ENCODE assay signal across 8 mouse cellular contexts in genomic region chr17:8285056-8285455, GRCm38 (mm10). TPM values are rescaled to one million over a fixed set of nuclear protein-coding genes. Genes with fewer than 3 reads are reported as not detected.
A peak's percentile ranks its signal among the peaks of the same experiment; 100 is the strongest.
DNase-seq lines count a peak whose midpoint lies in the region; ATAC-seq lines count a peak whose summit lies in the region.

No protein-coding gene starts in this region.

- H3K4me2 ChIP-seq in lung, embryonic 16.5 days (ENCODE audit: low read depth, low read length), result peak overlapping the region; percentile 93
- H3K4me2 ChIP-seq in embryonic facial prominence, embryonic 15.5 days (replicated peaks), result peak overlapping the region; percentile 98
- peak overlapping the region; percentile 83 for H3K4me2 ChIP-seq in limb, embryonic 15.5 days
- peak overlapping the region; percentile 100; the same call in 1 of the 2 replicates for H3K4me2 ChIP-seq in stomach, embryonic 14.5 days (replicated peaks; ENCODE audit: low read depth, low read length)

- WGBS in lung, embryonic 16.5 days, result 24% methylated on average over 8 of the region's 8 CpGs
- WGBS in embryonic facial prominence, embryonic 15.5 days, result 47% methylated on average over 8 of the region's 8 CpGs
- 38% methylated on average over 8 of the region's 8 CpGs for WGBS in limb, embryonic 15.5 days
- WGBS in stomach, embryonic 14.5 days, result 33% methylated on average over 8 of the region's 8 CpGs

- no peaks in the 10 kb centered on the region for H3K36me3 ChIP-seq in lung, embryonic 16.5 days (ENCODE audit: control insufficient read depth, insufficient read depth, low read length)
- peaks cover 9% of the 10 kb centered on the region for H3K36me3 ChIP-seq in embryonic facial prominence, embryonic 15.5 days
- peaks cover 10% of the 10 kb centered on the region; the same call in 1 of the 2 replicates for H3K36me3 ChIP-seq in limb, embryonic 15.5 days
- H3K36me3 ChIP-seq in stomach, embryonic 14.5 days (ENCODE audit: control insufficient read depth, insufficient read depth, low read length), result no peaks in the 10 kb centered on the region; the same call in 1 of the 2 replicates

- H3K9me3 ChIP-seq in lung, embryonic 16.5 days (ENCODE audit: control insufficient read depth, low read length), result no peaks in the 10 kb centered on the region
- H3K9me3 ChIP-seq in embryonic facial prominence, embryonic 15.5 days (replicated peaks), result no peaks in the 10 kb centered on the region
- H3K9me3 ChIP-seq in limb, embryonic 15.5 days, result no peaks in the 10 kb centered on the region
- H3K9me3 ChIP-seq in stomach, embryonic 14.5 days (ENCODE audit: control insufficient read depth, low read depth, low read length), result no peaks in the 10 kb centered on the region

- H3K4me1 ChIP-seq in lung, embryonic 16.5 days (replicated peaks; ENCODE audit: control insufficient read depth, insufficient read depth, low read length), result peaks cover 4% of the 10 kb centered on the region; the same call in 1 of the 2 replicates
- H3K4me1 ChIP-seq in embryonic facial prominence, embryonic 15.5 days, result peaks cover 15% of the 10 kb centered on the region
- peaks cover 11% of the 10 kb centered on the region for H3K4me1 ChIP-seq in limb, embryonic 15.5 days
- H3K4me1 ChIP-seq in stomach, embryonic 14.5 days (ENCODE audit: control insufficient read depth, insufficient read depth, low read length), result 0 out of 2 replicates have a peak, but pooled peaks cover 3% of the 10 kb centered on the region

- DNase-seq in lung, postnatal 36 days, result no peak
- no peak for DNase-seq in ovary, postnatal 10 days (ENCODE audit: low spot score)
- no peak for DNase-seq in embryo, embryonic 11 days
- DNase-seq in cerebellum, adult 9-10 months, result no peak

- H3K9ac ChIP-seq in lung, embryonic 16.5 days (ENCODE audit: low read length), result 0 out of 2 replicates have a peak overlapping the region, but pooled peaks have one; percentile 92
- no peak overlapping the region for H3K9ac ChIP-seq in embryonic facial prominence, embryonic 15.5 days
- no peak overlapping the region for H3K9ac ChIP-seq in limb, embryonic 15.5 days
- H3K9ac ChIP-seq in stomach, embryonic 14.5 days (replicated peaks; ENCODE audit: low read depth, low read length), result no peak overlapping the region

- no peak overlapping the region for H3K27ac ChIP-seq in lung, embryonic 16.5 days (ENCODE audit: low read length)
- no peak overlapping the region for H3K27ac ChIP-seq in embryonic facial prominence, embryonic 15.5 days (replicated peaks)
- no peak overlapping the region for H3K27ac ChIP-seq in limb, embryonic 15.5 days
- no peak overlapping the region for H3K27ac ChIP-seq in stomach, embryonic 14.5 days (ENCODE audit: low read length)

- no peaks in the 10 kb centered on the region for H3K27me3 ChIP-seq in lung, embryonic 16.5 days (ENCODE audit: control insufficient read depth, insufficient read depth, low read depth, low read length)
- no peaks in the 10 kb centered on the region for H3K27me3 ChIP-seq in embryonic facial prominence, embryonic 15.5 days
- no peaks in the 10 kb centered on the region for H3K27me3 ChIP-seq in limb, embryonic 15.5 days
- H3K27me3 ChIP-seq in stomach, embryonic 14.5 days (ENCODE audit: control insufficient read depth, insufficient read depth, low read length), result no peaks in the 10 kb centered on the region

- H3K4me3 ChIP-seq in lung, embryonic 16.5 days (ENCODE audit: low read length), result peak overlapping the region; percentile 90; the same call in 1 of the 2 replicates
- peak overlapping the region; percentile 91 for H3K4me3 ChIP-seq in embryonic facial prominence, embryonic 15.5 days (replicated peaks)
- peak overlapping the region; percentile 83 for H3K4me3 ChIP-seq in limb, embryonic 15.5 days
- peak overlapping the region; percentile 87; the same call in 1 of the 2 replicates for H3K4me3 ChIP-seq in stomach, embryonic 14.5 days (ENCODE audit: low read depth, low read length)

- no peak for ATAC-seq in lung, embryonic 16.5 days (ENCODE audit: low read depth)
- no peak for ATAC-seq in embryonic facial prominence, embryonic 15.5 days (ENCODE audit: insufficient number of reproducible peaks, low FRiP score, low TSS enrichment, low read depth)
- ATAC-seq in limb, embryonic 15.5 days (ENCODE audit: insufficient number of reproducible peaks, low FRiP score, low TSS enrichment, low read depth), result no peak
- ATAC-seq in stomach, embryonic 14.5 days (ENCODE audit: insufficient number of reproducible peaks, insufficient read depth, low FRiP score, low read depth), result no peak

RNA-seq across cellular contexts. Expression of gene Mpc1, which starts 2.4 kb away (rescaled TPM):
- polyA plus RNA-seq in lung, embryonic 16.5 days (2015; fragmentation: Nextera tagmentation; extraction: Ambion mirVana), result 196 and 202 TPM in 2 replicates
- polyA plus RNA-seq in embryonic facial prominence, embryonic 15.5 days (2015; fragmentation: Nextera tagmentation; extraction: Ambion mirVana), result 159 and 161 TPM in 2 replicates
- 156 and 164 TPM in 2 replicates for polyA plus RNA-seq in limb, embryonic 15.5 days (2015; fragmentation: Nextera tagmentation; extraction: Ambion mirVana)
- polyA plus RNA-seq in stomach, embryonic 14.5 days (2014; fragmentation: Nextera tagmentation; extraction: Ambion mirVana), result 182 and 183 TPM in 2 replicates

RNA-seq across cellular contexts. Expression of gene Sft2d1, which starts 25.8 kb away (rescaled TPM):
- 78.9 and 83.6 TPM in 2 replicates for polyA plus RNA-seq in lung, embryonic 16.5 days (2015; fragmentation: Nextera tagmentation; extraction: Ambion mirVana)
- polyA plus RNA-seq in embryonic facial prominence, embryonic 15.5 days (2015; fragmentation: Nextera tagmentation; extraction: Ambion mirVana), result 60.6 and 72.1 TPM in 2 replicates
- 69.3 and 71.1 TPM in 2 replicates for polyA plus RNA-seq in limb, embryonic 15.5 days (2015; fragmentation: Nextera tagmentation; extraction: Ambion mirVana)
- polyA plus RNA-seq in stomach, embryonic 14.5 days (2014; fragmentation: Nextera tagmentation; extraction: Ambion mirVana), result 63.5 and 77.2 TPM in 2 replicates

RNA-seq across cellular contexts. Expression of gene Ccr6, which starts 49.2 kb away (rescaled TPM):
- 0.23 and 0.26 TPM in 2 replicates for polyA plus RNA-seq in lung, embryonic 16.5 days (2015; fragmentation: Nextera tagmentation; extraction: Ambion mirVana)
- 0.37 TPM in 1 of 2 replicates, not detected in the other for polyA plus RNA-seq in embryonic facial prominence, embryonic 15.5 days (2015; fragmentation: Nextera tagmentation; extraction: Ambion mirVana)
- not detected in 2 replicates for polyA plus RNA-seq in limb, embryonic 15.5 days (2015; fragmentation: Nextera tagmentation; extraction: Ambion mirVana)
- polyA plus RNA-seq in stomach, embryonic 14.5 days (2014; fragmentation: Nextera tagmentation; extraction: Ambion mirVana), result 0.46 and 0.71 TPM in 2 replicates

RNA-seq across cellular contexts. Expression of gene Prr18, which starts 52.2 kb away (rescaled TPM):
- polyA plus RNA-seq in lung, embryonic 16.5 days (2015; fragmentation: Nextera tagmentation; extraction: Ambion mirVana), result 1.5 and 1.6 TPM in 2 replicates
- 0.35 and 1.2 TPM in 2 replicates for polyA plus RNA-seq in embryonic facial prominence, embryonic 15.5 days (2015; fragmentation: Nextera tagmentation; extraction: Ambion mirVana)
- 0.09 and 0.24 TPM in 2 replicates for polyA plus RNA-seq in limb, embryonic 15.5 days (2015; fragmentation: Nextera tagmentation; extraction: Ambion mirVana)
- polyA plus RNA-seq in stomach, embryonic 14.5 days (2014; fragmentation: Nextera tagmentation; extraction: Ambion mirVana), result 0.69 and 0.83 TPM in 2 replicates
